Mouse (Mus musculus): Measurements from ENCODE around the gene Dclk1. TPM values are rescaled to one million over a fixed set of nuclear protein-coding genes. Genes with fewer than 3 reads are reported as not detected.

The Dclk1 gene
- polyA plus RNA-seq, 2 experiments: 23.3 to 66.2 TPM

- no peak overlapping the region for H3K27ac ChIP-seq (replicated peaks; ENCODE audit: low read depth, low read length)
- H3K36me3 ChIP-seq (ENCODE audit: control insufficient read depth, insufficient read depth, low read length): no peaks in the 10 kb centered on the region
- H3K27me3 ChIP-seq (ENCODE audit: control insufficient read depth, insufficient read depth, low read length): no peaks in the 10 kb centered on the region
- H3K4me1 ChIP-seq (ENCODE audit: control insufficient read depth, insufficient read depth, low read length): peaks cover 9% of the 10 kb centered on the region
- no peak overlapping the region for H3K4me2 ChIP-seq (replicated peaks; ENCODE audit: low read depth, low read length, severe bottlenecking)
- H3K9me3 ChIP-seq (ENCODE audit: control insufficient read depth, low read length): no peaks in the 10 kb centered on the region
- 92% methylated on average over 9 of the region's 9 CpGs for whole genome bisulfite sequencing
- TF ChIP-seq POLR2A (IDR thresholded peaks at IDR 0.05; ENCODE audit: borderline replicate concordance, extremely low read depth, insufficient read depth, insufficient read length): no peak
- no peak overlapping the region for H3K4me3 ChIP-seq (replicated peaks; ENCODE audit: low read length)
- no peak for DNase-seq (ENCODE audit: low spot score)
- H3K9ac ChIP-seq (ENCODE audit: low read depth, low read length, severe bottlenecking): no peak overlapping the region
- no peak for ATAC-seq (ENCODE audit: low FRiP score, low read depth)
Measured at GRCm38 (mm10) chr3:55553031-55553430, 310.9 kb downstream of the Dclk1 start.

GRCm38 (mm10) chr3:55555848-55556247 lies 313.7 kb downstream of the Dclk1 start:
- TF ChIP-seq POLR2A (IDR thresholded peaks at IDR 0.05; ENCODE audit: borderline replicate concordance, extremely low read depth, insufficient read depth, insufficient read length): no peak
- DNase-seq (ENCODE audit: low spot score) (no peak), ATAC-seq (ENCODE audit: low FRiP score, low read depth) (no peak)
- Histone ChIP-seq H3K27me3 (ENCODE audit: control insufficient read depth, insufficient read depth, low read length) (no peaks in the 10 kb centered on the region), H3K4me2 (replicated peaks; ENCODE audit: low read depth, low read length, severe bottlenecking) (no peak overlapping the region), H3K9ac (ENCODE audit: low read depth, low read length, severe bottlenecking) (no peak overlapping the region), H3K4me1 (ENCODE audit: control insufficient read depth, insufficient read depth, low read length) (peaks cover 9% of the 10 kb centered on the region), H3K4me3 (replicated peaks; ENCODE audit: low read length) (no peak overlapping the region), H3K27ac (replicated peaks; ENCODE audit: low read depth, low read length) (no peak overlapping the region), H3K36me3 (ENCODE audit: control insufficient read depth, insufficient read depth, low read length) (no peaks in the 10 kb centered on the region), H3K9me3 (ENCODE audit: control insufficient read depth, low read length) (no peaks in the 10 kb centered on the region)
- WGBS: 75% methylated on average over 6 of the region's 6 CpGs

GRCm38 (mm10) chr3:55558570-55558969 lies 316.4 kb downstream of the Dclk1 start:
- ATAC-seq (ENCODE audit: low FRiP score, low read depth): no peak
- no peak for TF ChIP-seq POLR2A (IDR thresholded peaks at IDR 0.05; ENCODE audit: borderline replicate concordance, extremely low read depth, insufficient read depth, insufficient read length)
- Histone ChIP-seq H3K36me3 (ENCODE audit: control insufficient read depth, insufficient read depth, low read length) (no peaks in the 10 kb centered on the region), H3K9me3 (ENCODE audit: control insufficient read depth, low read length) (no peaks in the 10 kb centered on the region), H3K4me3 (replicated peaks; ENCODE audit: low read length) (no peak overlapping the region), H3K9ac (ENCODE audit: low read depth, low read length, severe bottlenecking) (no peak overlapping the region), H3K27ac (replicated peaks; ENCODE audit: low read depth, low read length) (no peak overlapping the region), H3K4me1 (ENCODE audit: control insufficient read depth, insufficient read depth, low read length) (no peaks in the 10 kb centered on the region), H3K4me2 (replicated peaks; ENCODE audit: low read depth, low read length, severe bottlenecking) (no peak overlapping the region), H3K27me3 (ENCODE audit: control insufficient read depth, insufficient read depth, low read length) (no peaks in the 10 kb centered on the region)
- no peak for DNase-seq (ENCODE audit: low spot score)
- WGBS: 64% methylated on average over 1 of the region's 1 CpGs

- ATAC-seq (ENCODE audit: low FRiP score, low read depth) (no peak), DNase-seq (ENCODE audit: low spot score) (no peak)
- Histone ChIP-seq H3K4me2 (replicated peaks; ENCODE audit: low read depth, low read length, severe bottlenecking) (no peak overlapping the region), H3K4me3 (replicated peaks; ENCODE audit: low read length) (no peak overlapping the region), H3K9ac (ENCODE audit: low read depth, low read length, severe bottlenecking) (no peak overlapping the region), H3K36me3 (ENCODE audit: control insufficient read depth, insufficient read depth, low read length) (no peaks in the 10 kb centered on the region), H3K27me3 (ENCODE audit: control insufficient read depth, insufficient read depth, low read length) (no peaks in the 10 kb centered on the region), H3K27ac (replicated peaks; ENCODE audit: low read depth, low read length) (no peak overlapping the region), H3K9me3 (ENCODE audit: control insufficient read depth, low read length) (no peaks in the 10 kb centered on the region), H3K4me1 (ENCODE audit: control insufficient read depth, insufficient read depth, low read length) (peaks cover 4% of the 10 kb centered on the region; the same call in 1 of the 2 replicates)
- WGBS: 94% methylated on average over 3 of the region's 3 CpGs
- no peak for TF ChIP-seq POLR2A (IDR thresholded peaks at IDR 0.05; ENCODE audit: borderline replicate concordance, extremely low read depth, insufficient read depth, insufficient read length)
Measured at GRCm38 (mm10) chr3:55567476-55567875, 325.3 kb downstream of the Dclk1 start.

GRCm38 (mm10) chr3:55569539-55569938 lies 327.4 kb downstream of the Dclk1 start:
- H3K9ac ChIP-seq (ENCODE audit: low read depth, low read length, severe bottlenecking): no peak overlapping the region
- DNase-seq (ENCODE audit: low spot score): peak; percentile 45
- no peaks in the 10 kb centered on the region for H3K9me3 ChIP-seq (ENCODE audit: control insufficient read depth, low read length)
- H3K27ac ChIP-seq (replicated peaks; ENCODE audit: low read depth, low read length): no peak overlapping the region
- no peak overlapping the region for H3K4me2 ChIP-seq (replicated peaks; ENCODE audit: low read depth, low read length, severe bottlenecking)
- H3K4me1 ChIP-seq (ENCODE audit: control insufficient read depth, insufficient read depth, low read length): peaks cover 4% of the 10 kb centered on the region; the same call in 1 of the 2 replicates
- H3K4me3 ChIP-seq (replicated peaks; ENCODE audit: low read length): no peak overlapping the region
- TF ChIP-seq POLR2A (IDR thresholded peaks at IDR 0.05; ENCODE audit: borderline replicate concordance, extremely low read depth, insufficient read depth, insufficient read length): no peak
- H3K27me3 ChIP-seq (ENCODE audit: control insufficient read depth, insufficient read depth, low read length): no peaks in the 10 kb centered on the region
- ATAC-seq (ENCODE audit: low FRiP score, low read depth): no peak
- no peaks in the 10 kb centered on the region for H3K36me3 ChIP-seq (ENCODE audit: control insufficient read depth, insufficient read depth, low read length)
- WGBS: 43% methylated on average over 10 of the region's 10 CpGs

GRCm38 (mm10) chr3:55571034-55571433 lies 328.9 kb downstream of the Dclk1 start:
- Histone ChIP-seq H3K27me3 (ENCODE audit: control insufficient read depth, insufficient read depth, low read length) (no peaks in the 10 kb centered on the region), H3K9ac (ENCODE audit: low read depth, low read length, severe bottlenecking) (no peak overlapping the region), H3K4me1 (ENCODE audit: control insufficient read depth, insufficient read depth, low read length) (peaks cover 4% of the 10 kb centered on the region; the same call in 1 of the 2 replicates), H3K4me3 (replicated peaks; ENCODE audit: low read length) (no peak overlapping the region), H3K4me2 (replicated peaks; ENCODE audit: low read depth, low read length, severe bottlenecking) (no peak overlapping the region), H3K36me3 (ENCODE audit: control insufficient read depth, insufficient read depth, low read length) (no peaks in the 10 kb centered on the region), H3K27ac (replicated peaks; ENCODE audit: low read depth, low read length) (no peak overlapping the region), H3K9me3 (ENCODE audit: control insufficient read depth, low read length) (no peaks in the 10 kb centered on the region)
- TF ChIP-seq POLR2A (IDR thresholded peaks at IDR 0.05; ENCODE audit: borderline replicate concordance, extremely low read depth, insufficient read depth, insufficient read length): no peak
- no peak for ATAC-seq (ENCODE audit: low FRiP score, low read depth)
- 92% methylated on average over 3 of the region's 3 CpGs for WGBS
- no peak for DNase-seq (ENCODE audit: low spot score)

Data from limb, embryonic 14.5 days (tissue).